Mouse (Mus musculus): ENCODE measurements at regions not wholly inside any gene's neighbourhood (a gene's known extent, or its start where the extent isn't known, plus 50 kb on each side); places are given as distances from the start of the nearest gene placed in this dataset.

GRCm38 (mm10) chr16:10098511-10098910 lies 71.5 kb upstream of the Rpl39l start:
- Histone ChIP-seq H3K36me3 (ENCODE audit: control insufficient read depth, insufficient read depth, low read length) (no peaks in the 10 kb centered on the region), H3K4me3 (ENCODE audit: control insufficient read depth, insufficient read depth, low read length) (no peak overlapping the region), H3K4me1 (replicated peaks; ENCODE audit: control insufficient read depth, insufficient read depth, low read length) (no peaks in the 10 kb centered on the region), H3K27ac (ENCODE audit: control insufficient read depth, insufficient read depth, low read length) (no peak overlapping the region), H3K27me3 (ENCODE audit: control insufficient read depth, insufficient read depth, low read length) (no peaks in the 10 kb centered on the region)
- TF ChIP-seq CTCF (IDR thresholded peaks at IDR 0.05; ENCODE audit: borderline replicate concordance, control insufficient read depth, extremely low read depth, insufficient read depth, low read length, poor library complexity) (no peak), POLR2A (IDR thresholded peaks at IDR 0.05; ENCODE audit: control insufficient read depth, extremely low read depth, insufficient read depth, low read length, poor library complexity) (no peak)
- 94% methylated on average over 11 of the region's 11 CpGs for WGBS
- no peak for DNase-seq

GRCm38 (mm10) chr16:10088461-10089353 lies 81.3 kb upstream of the Rpl39l start:
- TF ChIP-seq POLR2A (IDR thresholded peaks at IDR 0.05; ENCODE audit: control insufficient read depth, extremely low read depth, insufficient read depth, low read length, poor library complexity) (no peak), CTCF (IDR thresholded peaks at IDR 0.05; ENCODE audit: borderline replicate concordance, control insufficient read depth, extremely low read depth, insufficient read depth, low read length, poor library complexity) (no peak)
- 68% methylated on average over 18 of the region's 18 CpGs for WGBS
- no peaks in the 10 kb centered on the region for H3K4me1 ChIP-seq (replicated peaks; ENCODE audit: control insufficient read depth, insufficient read depth, low read length)
- H3K36me3 ChIP-seq (ENCODE audit: control insufficient read depth, insufficient read depth, low read length), result no peaks in the 10 kb centered on the region
- H3K4me3 ChIP-seq (ENCODE audit: control insufficient read depth, insufficient read depth, low read length), result no peak overlapping the region
- H3K27ac ChIP-seq (ENCODE audit: control insufficient read depth, insufficient read depth, low read length), result no peak overlapping the region
- H3K27me3 ChIP-seq (ENCODE audit: control insufficient read depth, insufficient read depth, low read length), result no peaks in the 10 kb centered on the region
- no peak for DNase-seq

GRCm38 (mm10) chr16:10086341-10086740 lies 83.7 kb upstream of the Rpl39l start:
- no peak for DNase-seq
- no peaks in the 10 kb centered on the region for H3K4me1 ChIP-seq (replicated peaks; ENCODE audit: control insufficient read depth, insufficient read depth, low read length)
- no peaks in the 10 kb centered on the region for H3K27me3 ChIP-seq (ENCODE audit: control insufficient read depth, insufficient read depth, low read length)
- no peak overlapping the region for H3K4me3 ChIP-seq (ENCODE audit: control insufficient read depth, insufficient read depth, low read length)
- 61% methylated on average over 1 of the region's 1 CpGs for WGBS
- no peak overlapping the region for H3K27ac ChIP-seq (ENCODE audit: control insufficient read depth, insufficient read depth, low read length)
- TF ChIP-seq CTCF (IDR thresholded peaks at IDR 0.05; ENCODE audit: borderline replicate concordance, control insufficient read depth, extremely low read depth, insufficient read depth, low read length, poor library complexity) (no peak), POLR2A (IDR thresholded peaks at IDR 0.05; ENCODE audit: control insufficient read depth, extremely low read depth, insufficient read depth, low read length, poor library complexity) (no peak)
- H3K36me3 ChIP-seq (ENCODE audit: control insufficient read depth, insufficient read depth, low read length), result no peaks in the 10 kb centered on the region

- Histone ChIP-seq H3K4me3 (ENCODE audit: control insufficient read depth, insufficient read depth, low read length) (no peak overlapping the region), H3K27me3 (ENCODE audit: control insufficient read depth, insufficient read depth, low read length) (no peaks in the 10 kb centered on the region), H3K27ac (ENCODE audit: control insufficient read depth, insufficient read depth, low read length) (no peak overlapping the region), H3K36me3 (ENCODE audit: control insufficient read depth, insufficient read depth, low read length) (no peaks in the 10 kb centered on the region), H3K4me1 (replicated peaks; ENCODE audit: control insufficient read depth, insufficient read depth, low read length) (no peaks in the 10 kb centered on the region)
- no peak for TF ChIP-seq POLR2A (IDR thresholded peaks at IDR 0.05; ENCODE audit: control insufficient read depth, extremely low read depth, insufficient read depth, low read length, poor library complexity)
- no peak for TF ChIP-seq CTCF (IDR thresholded peaks at IDR 0.05; ENCODE audit: borderline replicate concordance, control insufficient read depth, extremely low read depth, insufficient read depth, low read length, poor library complexity)
- 65% methylated on average over 5 of the region's 5 CpGs for WGBS
- no peak for DNase-seq
These were observed 84.6 kb upstream of the Rpl39l start for GRCm38 (mm10) chr16:10085429-10085828.

GRCm38 (mm10) chr16:10081751-10082150 lies 86.4 kb upstream of the Grin2a start:
- no peaks in the 10 kb centered on the region for H3K27me3 ChIP-seq (ENCODE audit: control insufficient read depth, insufficient read depth, low read length)
- 67% methylated on average over 2 of the region's 2 CpGs for WGBS
- no peak overlapping the region for H3K4me3 ChIP-seq (ENCODE audit: control insufficient read depth, insufficient read depth, low read length)
- no peaks in the 10 kb centered on the region for H3K36me3 ChIP-seq (ENCODE audit: control insufficient read depth, insufficient read depth, low read length)
- no peak overlapping the region for H3K27ac ChIP-seq (ENCODE audit: control insufficient read depth, insufficient read depth, low read length)
- H3K4me1 ChIP-seq (replicated peaks; ENCODE audit: control insufficient read depth, insufficient read depth, low read length), result no peaks in the 10 kb centered on the region
- DNase-seq, result no peak
- TF ChIP-seq CTCF (IDR thresholded peaks at IDR 0.05; ENCODE audit: borderline replicate concordance, control insufficient read depth, extremely low read depth, insufficient read depth, low read length, poor library complexity) (no peak), POLR2A (IDR thresholded peaks at IDR 0.05; ENCODE audit: control insufficient read depth, extremely low read depth, insufficient read depth, low read length, poor library complexity) (no peak)

- no peak for DNase-seq
- no peaks in the 10 kb centered on the region for H3K36me3 ChIP-seq (ENCODE audit: control insufficient read depth, insufficient read depth, low read length)
- 91% methylated on average over 7 of the region's 7 CpGs for WGBS
- TF ChIP-seq POLR2A (IDR thresholded peaks at IDR 0.05; ENCODE audit: control insufficient read depth, extremely low read depth, insufficient read depth, low read length, poor library complexity) (no peak), CTCF (IDR thresholded peaks at IDR 0.05; ENCODE audit: borderline replicate concordance, control insufficient read depth, extremely low read depth, insufficient read depth, low read length, poor library complexity) (no peak)
- H3K4me3 ChIP-seq (ENCODE audit: control insufficient read depth, insufficient read depth, low read length), result no peak overlapping the region
- no peak overlapping the region for H3K27ac ChIP-seq (ENCODE audit: control insufficient read depth, insufficient read depth, low read length)
- H3K27me3 ChIP-seq (ENCODE audit: control insufficient read depth, insufficient read depth, low read length), result no peaks in the 10 kb centered on the region
- no peaks in the 10 kb centered on the region for H3K4me1 ChIP-seq (replicated peaks; ENCODE audit: control insufficient read depth, insufficient read depth, low read length)
These were observed 84.8 kb upstream of the Grin2a start for GRCm38 (mm10) chr16:10080121-10080679.
